Mouse (Mus musculus) embryonic facial prominence, embryonic 10.5 days (tissue): ENCODE results near the gene Crcp. TPM values are rescaled to one million over a fixed set of nuclear protein-coding genes. Genes with fewer than 3 reads are reported as not detected.

Experiments used
- DNase-seq: peaks from one replicate; pipeline ENCODE4 v3.0.0-alpha.2; 2017; ENCODE audit warnings: low spot score
- H3K27ac ChIP-seq: fragments of 300-500 bp; sonication (generic); replicated peaks from 2 replicates; pipeline ENCODE4 v1.5.1; 2016; ENCODE audit warnings: mild to moderate bottlenecking
- H3K27me3 ChIP-seq: fragments of 300-500 bp; sonication (generic); replicated peaks from 2 replicates; pipeline ENCODE4 v1.6.1; 2016; ENCODE audit warnings: low read depth, mild to moderate bottlenecking; ENCODE audit not compliant: poor library complexity, severe bottlenecking
- H3K36me3 ChIP-seq: fragments of 300-500 bp; sonication (generic); replicated peaks from 2 replicates; pipeline ENCODE4 v1.6.1; 2016; ENCODE audit warnings: mild to moderate bottlenecking, moderate library complexity
- H3K4me1 ChIP-seq: fragments of 300-500 bp; sonication (generic); 2 replicates; pipeline ENCODE4 v1.6.1; 2016
- H3K4me3 ChIP-seq: fragments of 300-500 bp; sonication (generic); 2 replicates; pipeline ENCODE4 v1.5.1; 2016; ENCODE audit warnings: mild to moderate bottlenecking, moderate library complexity
- H3K9me3 ChIP-seq: fragments of 300-500 bp; sonication (generic); 2 replicates; pipeline ENCODE4 v1.6.1; 2016; ENCODE audit warnings: mild to moderate bottlenecking
- WGBS: fragments of 180-500 bp; shearing (Covaris S2); methylation state at CpG from one replicate; pipeline ENCODE4 v1.1.7; 2016; 5-methylcytosine and 5-hydroxymethylcytosine counted together
- polyA plus RNA-seq: library from polyadenylated mRNA; unstranded; fragments of >200 nt; fragmentation: Nextera tagmentation; extraction: Ambion mirVana; gene quantifications from 2 replicates; pipeline ENCODE4 v1.2.1, GENCODE M21; 2016

Crcp gene
- 53.3 and 54.4 TPM in 2 replicates for polyA plus RNA-seq

- Histone ChIP-seq H3K4me3 (peak within 1 kb of the TSS; percentile 82), H3K27me3 (no peaks in the 10 kb centered on the region), H3K27ac (peak within 1 kb of the TSS; percentile 94), H3K36me3 (peaks cover 7% of the 10 kb centered on the region; the same call in 1 of the 2 replicates), H3K4me1 (peaks cover 11% of the 10 kb centered on the region), H3K9me3 (no peaks in the 10 kb centered on the region)
- 2% methylated on average over 51 of the region's 51 CpGs for WGBS
- DNase-seq, result peak; percentile 87
Measured at GRCm38 (mm10) chr5:130029142-130029897, at the start of gene Crcp, which contains the start of gene Asl. Crcp (plus strand) TSS chr5:130029290. Asl (minus strand) TSS chr5:130029247.

GRCm38 (mm10) chr5:129980216-129980615, 48.9 kb upstream of the Crcp start:
- no peak overlapping the region for H3K27ac ChIP-seq
- H3K9me3 ChIP-seq, result no peaks in the 10 kb centered on the region
- 77% methylated on average over 3 of the region's 3 CpGs for WGBS
- no peaks in the 10 kb centered on the region for H3K27me3 ChIP-seq
- no peaks in the 10 kb centered on the region for H3K4me1 ChIP-seq
- DNase-seq, result no peak
- no peak overlapping the region for H3K4me3 ChIP-seq
- H3K36me3 ChIP-seq, result peaks cover 44% of the 10 kb centered on the region

GRCm38 (mm10) chr5:129989376-129989775, 39.7 kb upstream of the Crcp start:
- Histone ChIP-seq H3K9me3 (no peaks in the 10 kb centered on the region), H3K4me3 (no peak overlapping the region), H3K27me3 (no peaks in the 10 kb centered on the region), H3K27ac (no peak overlapping the region), H3K4me1 (no peaks in the 10 kb centered on the region), H3K36me3 (peaks cover 63% of the 10 kb centered on the region)
- DNase-seq, result no peak
- 90% methylated on average over 13 of the region's 13 CpGs for WGBS

- WGBS, result 94% methylated on average over 5 of the region's 5 CpGs
Measured at GRCm38 (mm10) chr5:129991898-129992297, 37.2 kb upstream of the Crcp start.

GRCm38 (mm10) chr5:129993374-129993773, 35.7 kb upstream of the Crcp start:
- DNase-seq, result no peak
- WGBS, result 93% methylated on average over 14 of the region's 14 CpGs
- Histone ChIP-seq H3K4me3 (no peak overlapping the region), H3K9me3 (no peaks in the 10 kb centered on the region), H3K4me1 (no peaks in the 10 kb centered on the region), H3K27me3 (no peaks in the 10 kb centered on the region), H3K36me3 (peaks cover 62% of the 10 kb centered on the region), H3K27ac (no peak overlapping the region)

More at GRCm38 (mm10) chr5:129991898-129992297, 37.2 kb upstream of the Crcp start:
- Histone ChIP-seq H3K27ac (no peak overlapping the region), H3K36me3 (peaks cover 64% of the 10 kb centered on the region), H3K27me3 (no peaks in the 10 kb centered on the region), H3K4me3 (no peak overlapping the region), H3K4me1 (no peaks in the 10 kb centered on the region), H3K9me3 (no peaks in the 10 kb centered on the region)
- no peak for DNase-seq

GRCm38 (mm10) chr5:129994989-129995388, 34.1 kb upstream of the Crcp start:
- Histone ChIP-seq H3K27ac (no peak overlapping the region), H3K9me3 (no peaks in the 10 kb centered on the region), H3K27me3 (no peaks in the 10 kb centered on the region), H3K4me1 (no peaks in the 10 kb centered on the region), H3K36me3 (peaks cover 50% of the 10 kb centered on the region), H3K4me3 (no peak overlapping the region)
- 87% methylated on average over 7 of the region's 7 CpGs for WGBS
- no peak for DNase-seq

GRCm38 (mm10) chr5:129997700-129998099, 31.4 kb upstream of the Crcp start:
- Histone ChIP-seq H3K4me1 (peaks cover 17% of the 10 kb centered on the region), H3K9me3 (no peaks in the 10 kb centered on the region), H3K27me3 (no peaks in the 10 kb centered on the region), H3K27ac (no peak overlapping the region), H3K36me3 (peaks cover 46% of the 10 kb centered on the region), H3K4me3 (no peak overlapping the region)
- DNase-seq, result no peak
- WGBS, result 74% methylated on average over 19 of the region's 19 CpGs

- H3K4me3 ChIP-seq, result no peak overlapping the region
- WGBS, result 39% methylated on average over 4 of the region's 4 CpGs
- H3K27ac ChIP-seq, result no peak overlapping the region
- H3K36me3 ChIP-seq, result peaks cover 32% of the 10 kb centered on the region
- DNase-seq, result peak; percentile 62
- H3K4me1 ChIP-seq, result peaks cover 26% of the 10 kb centered on the region
- no peaks in the 10 kb centered on the region for H3K27me3 ChIP-seq
- no peaks in the 10 kb centered on the region; the same call in 1 of the 2 replicates for H3K9me3 ChIP-seq
Measured at GRCm38 (mm10) chr5:129999097-129999496, 30.0 kb upstream of the Crcp start.

GRCm38 (mm10) chr5:130000735-130001134, 28.4 kb upstream of the Crcp start:
- peaks cover 25% of the 10 kb centered on the region for H3K36me3 ChIP-seq

GRCm38 (mm10) chr5:130001356-130001987, 27.6 kb upstream of the Crcp start:
- H3K27ac ChIP-seq, result peak overlapping the region; percentile 91; the same call in 1 of the 2 replicates
- H3K36me3 ChIP-seq, result peaks cover 25% of the 10 kb centered on the region
- H3K4me3 ChIP-seq, result peak overlapping the region; percentile 73
- DNase-seq, result no peak
- no peaks in the 10 kb centered on the region for H3K27me3 ChIP-seq
- H3K4me1 ChIP-seq, result peaks cover 26% of the 10 kb centered on the region
- WGBS, result 76% methylated on average over 5 of the region's 5 CpGs
- peaks cover 11% of the 10 kb centered on the region; the same call in 1 of the 2 replicates for H3K9me3 ChIP-seq

More at GRCm38 (mm10) chr5:130000735-130001134, 28.4 kb upstream of the Crcp start:
- Histone ChIP-seq H3K4me1 (peaks cover 26% of the 10 kb centered on the region), H3K4me3 (no peak overlapping the region), H3K9me3 (peaks cover 11% of the 10 kb centered on the region; the same call in 1 of the 2 replicates), H3K27ac (no peak overlapping the region), H3K27me3 (no peaks in the 10 kb centered on the region)
- 93% methylated on average over 12 of the region's 12 CpGs for WGBS
- DNase-seq, result no peak

- 1% methylated on average over 39 of the region's 39 CpGs for WGBS
- Histone ChIP-seq H3K9me3 (peaks cover 11% of the 10 kb centered on the region; the same call in 1 of the 2 replicates), H3K27me3 (no peaks in the 10 kb centered on the region), H3K4me1 (peaks cover 26% of the 10 kb centered on the region), H3K36me3 (peaks cover 23% of the 10 kb centered on the region), H3K27ac (peak within 1 kb of the TSS; percentile 91), H3K4me3 (peak within 1 kb of the TSS; percentile 73)
- DNase-seq, result peak; percentile 87
Measured at GRCm38 (mm10) chr5:130002301-130003146, 26.6 kb upstream of the Crcp start, which contains the start of gene Gusb. Gusb (minus strand) TSS chr5:130003049.

GRCm38 (mm10) chr5:130003229-130003628, 25.9 kb upstream of the Crcp start:
- no peaks in the 10 kb centered on the region for H3K27me3 ChIP-seq
- peak overlapping the region; percentile 73 for H3K4me3 ChIP-seq
- peaks cover 17% of the 10 kb centered on the region for H3K36me3 ChIP-seq
- WGBS, result 59% methylated on average over 7 of the region's 7 CpGs
- peaks cover 11% of the 10 kb centered on the region; the same call in 1 of the 2 replicates for H3K9me3 ChIP-seq
- H3K4me1 ChIP-seq, result peaks cover 26% of the 10 kb centered on the region
- peak overlapping the region; percentile 91 for H3K27ac ChIP-seq
- peak; percentile 48 for DNase-seq
